Mouse (Mus musculus): ENCODE results near the gene Prr19. TPM values are rescaled to one million over a fixed set of nuclear protein-coding genes. Genes with fewer than 3 reads are reported as not detected.
A peak's percentile ranks its signal among the peaks of the same experiment; 100 is the strongest.

Gene Prr19
- polyA plus RNA-seq, 1 experiment from 2014 or later: 2.2 TPM

- peak within 1 kb of the TSS; percentile 83 for H3K4me3 ChIP-seq (replicated peaks; ENCODE audit: low read length)
- WGBS: under 1% methylated on average over 50 of the region's 52 CpGs
- peak within 1 kb of the TSS; percentile 74 for H3K4me2 ChIP-seq (ENCODE audit: low read length)
- no peaks in the 10 kb centered on the region for H3K9me3 ChIP-seq (ENCODE audit: control insufficient read depth, low read length)
- H3K36me3 ChIP-seq (ENCODE audit: control insufficient read depth, insufficient read depth): peaks cover 17% of the 10 kb centered on the region
- H3K9ac ChIP-seq (replicated peaks; ENCODE audit: low read depth, low read length): peak within 1 kb of the TSS; percentile 81
- ATAC-seq: peak; percentile 92
- no peaks in the 10 kb centered on the region for H3K27me3 ChIP-seq (replicated peaks; ENCODE audit: control insufficient read depth, insufficient read depth, low read length)
- peak within 1 kb of the TSS; percentile 98 for H3K27ac ChIP-seq (ENCODE audit: low read length)
- peaks cover 24% of the 10 kb centered on the region for H3K4me1 ChIP-seq (replicated peaks; ENCODE audit: control insufficient read depth, insufficient read depth, low read length)
Measured at GRCm38 (mm10) chr7:25297454-25298325, 3.5 kb upstream of the Prr19 start, which contains the start of gene Pafah1b3. Pafah1b3 (minus strand) TSS chr7:25297986.

GRCm38 (mm10) chr7:25303003-25303684 is 1.9 kb downstream of the Prr19 start:
- no peak for ATAC-seq
- Histone ChIP-seq H3K27ac (ENCODE audit: low read length) (no peak overlapping the region), H3K4me3 (replicated peaks; ENCODE audit: low read length) (no peak overlapping the region), H3K27me3 (replicated peaks; ENCODE audit: control insufficient read depth, insufficient read depth, low read length) (no peaks in the 10 kb centered on the region; the same call in 1 of the 2 replicates), H3K9me3 (ENCODE audit: control insufficient read depth, low read length) (no peaks in the 10 kb centered on the region), H3K4me1 (replicated peaks; ENCODE audit: control insufficient read depth, insufficient read depth, low read length) (peaks cover 13% of the 10 kb centered on the region), H3K4me2 (ENCODE audit: low read length) (no peak overlapping the region), H3K9ac (replicated peaks; ENCODE audit: low read depth, low read length) (no peak overlapping the region), H3K36me3 (ENCODE audit: control insufficient read depth, insufficient read depth) (no peaks in the 10 kb centered on the region)
- whole genome bisulfite sequencing: 79% methylated on average over 9 of the region's 9 CpGs

- H3K4me1 ChIP-seq (replicated peaks; ENCODE audit: control insufficient read depth, insufficient read depth, low read length): peaks cover 11% of the 10 kb centered on the region
- no peak overlapping the region for H3K4me3 ChIP-seq (replicated peaks; ENCODE audit: low read length)
- H3K27ac ChIP-seq (ENCODE audit: low read length): no peak overlapping the region
- no peak overlapping the region for H3K9ac ChIP-seq (replicated peaks; ENCODE audit: low read depth, low read length)
- no peaks in the 10 kb centered on the region for H3K9me3 ChIP-seq (ENCODE audit: control insufficient read depth, low read length)
- H3K27me3 ChIP-seq (replicated peaks; ENCODE audit: control insufficient read depth, insufficient read depth, low read length): no peaks in the 10 kb centered on the region; the same call in 1 of the 2 replicates
- no peak overlapping the region for H3K4me2 ChIP-seq (ENCODE audit: low read length)
- ATAC-seq: no peak
- H3K36me3 ChIP-seq (ENCODE audit: control insufficient read depth, insufficient read depth): no peaks in the 10 kb centered on the region
- WGBS: 92% methylated on average over 3 of the region's 3 CpGs
Measured at GRCm38 (mm10) chr7:25303685-25304006, 2.4 kb downstream of the Prr19 start.

- Histone ChIP-seq H3K4me2 (ENCODE audit: low read length) (peak overlapping the region; percentile 78), H3K9ac (replicated peaks; ENCODE audit: low read depth, low read length) (peak overlapping the region; percentile 68), H3K27me3 (replicated peaks; ENCODE audit: control insufficient read depth, insufficient read depth, low read length) (no peaks in the 10 kb centered on the region; the same call in 1 of the 2 replicates), H3K9me3 (ENCODE audit: control insufficient read depth, low read length) (no peaks in the 10 kb centered on the region), H3K27ac (ENCODE audit: low read length) (no peak overlapping the region), H3K4me1 (replicated peaks; ENCODE audit: control insufficient read depth, insufficient read depth, low read length) (peaks cover 11% of the 10 kb centered on the region), H3K36me3 (ENCODE audit: control insufficient read depth, insufficient read depth) (no peaks in the 10 kb centered on the region), H3K4me3 (replicated peaks; ENCODE audit: low read length) (peak overlapping the region; percentile 60)
- WGBS: 0% methylated on average over 2 of the region's 2 CpGs
- ATAC-seq: 0 out of 2 replicates have a peak, but pooled peaks have one; percentile 4
Measured at GRCm38 (mm10) chr7:25305481-25305880, 4.3 kb downstream of the Prr19 start.

GRCm38 (mm10) chr7:25305956-25306613 is 4.9 kb downstream of the Prr19 start, which contains the start of gene Tmem145:
Tmem145 (plus strand) TSS chr7:25306106.
- no peaks in the 10 kb centered on the region for H3K9me3 ChIP-seq (ENCODE audit: control insufficient read depth, low read length)
- peak; percentile 73 for ATAC-seq

GRCm38 (mm10) chr7:25306614-25306996 is 5.4 kb downstream of the Prr19 start:
- H3K36me3 ChIP-seq (ENCODE audit: control insufficient read depth, insufficient read depth): no peaks in the 10 kb centered on the region
- peak overlapping the region; percentile 56 for H3K27ac ChIP-seq (ENCODE audit: low read length)
- peak overlapping the region; percentile 78 for H3K4me2 ChIP-seq (ENCODE audit: low read length)
- 38% methylated on average over 2 of the region's 2 CpGs for WGBS
- no peaks in the 10 kb centered on the region for H3K9me3 ChIP-seq (ENCODE audit: control insufficient read depth, low read length)
- peak overlapping the region; percentile 60 for H3K4me3 ChIP-seq (replicated peaks; ENCODE audit: low read length)
- H3K9ac ChIP-seq (replicated peaks; ENCODE audit: low read depth, low read length): peak overlapping the region; percentile 68
- peaks cover 11% of the 10 kb centered on the region for H3K4me1 ChIP-seq (replicated peaks; ENCODE audit: control insufficient read depth, insufficient read depth, low read length)
- peaks cover 6% of the 10 kb centered on the region for H3K27me3 ChIP-seq (replicated peaks; ENCODE audit: control insufficient read depth, insufficient read depth, low read length)
- peak; percentile 38; the same call in 1 of the 2 replicates for ATAC-seq

More at GRCm38 (mm10) chr7:25305956-25306613, 4.9 kb downstream of the Prr19 start, which contains the start of gene Tmem145:
- peak within 1 kb of the TSS; percentile 68 for H3K9ac ChIP-seq (replicated peaks; ENCODE audit: low read depth, low read length)
- peak within 1 kb of the TSS; percentile 56 for H3K27ac ChIP-seq (ENCODE audit: low read length)
- peaks cover 11% of the 10 kb centered on the region for H3K4me1 ChIP-seq (replicated peaks; ENCODE audit: control insufficient read depth, insufficient read depth, low read length)
- peak within 1 kb of the TSS; percentile 60 for H3K4me3 ChIP-seq (replicated peaks; ENCODE audit: low read length)
- H3K36me3 ChIP-seq (ENCODE audit: control insufficient read depth, insufficient read depth): no peaks in the 10 kb centered on the region
- WGBS: 0% methylated on average over 47 of the region's 47 CpGs
- H3K27me3 ChIP-seq (replicated peaks; ENCODE audit: control insufficient read depth, insufficient read depth, low read length): peaks cover 1% of the 10 kb centered on the region
- peak within 1 kb of the TSS; percentile 78 for H3K4me2 ChIP-seq (ENCODE audit: low read length)

GRCm38 (mm10) chr7:25308702-25309318 is 7.6 kb downstream of the Prr19 start:
- Histone ChIP-seq H3K4me3 (replicated peaks; ENCODE audit: low read length) (no peak overlapping the region), H3K27ac (ENCODE audit: low read length) (no peak overlapping the region), H3K9ac (replicated peaks; ENCODE audit: low read depth, low read length) (no peak overlapping the region), H3K27me3 (replicated peaks; ENCODE audit: control insufficient read depth, insufficient read depth, low read length) (peaks cover 28% of the 10 kb centered on the region), H3K4me2 (ENCODE audit: low read length) (no peak overlapping the region), H3K9me3 (ENCODE audit: control insufficient read depth, low read length) (no peaks in the 10 kb centered on the region), H3K36me3 (ENCODE audit: control insufficient read depth, insufficient read depth) (no peaks in the 10 kb centered on the region), H3K4me1 (replicated peaks; ENCODE audit: control insufficient read depth, insufficient read depth, low read length) (peaks cover 11% of the 10 kb centered on the region)
- no peak for ATAC-seq
- WGBS: 64% methylated on average over 17 of the region's 17 CpGs

- no peaks in the 10 kb centered on the region for H3K36me3 ChIP-seq (ENCODE audit: control insufficient read depth, insufficient read depth)
- no peak overlapping the region for H3K9ac ChIP-seq (replicated peaks; ENCODE audit: low read depth, low read length)
- no peak overlapping the region for H3K4me2 ChIP-seq (ENCODE audit: low read length)
- H3K9me3 ChIP-seq (ENCODE audit: control insufficient read depth, low read length): no peaks in the 10 kb centered on the region
- no peak for ATAC-seq
- WGBS: 86% methylated on average over 9 of the region's 9 CpGs
- H3K27me3 ChIP-seq (replicated peaks; ENCODE audit: control insufficient read depth, insufficient read depth, low read length): peaks cover 34% of the 10 kb centered on the region
- no peak overlapping the region for H3K4me3 ChIP-seq (replicated peaks; ENCODE audit: low read length)
- H3K4me1 ChIP-seq (replicated peaks; ENCODE audit: control insufficient read depth, insufficient read depth, low read length): peaks cover 11% of the 10 kb centered on the region
- H3K27ac ChIP-seq (ENCODE audit: low read length): no peak overlapping the region
Measured at GRCm38 (mm10) chr7:25309425-25309824, 8.2 kb downstream of the Prr19 start.

All from forebrain, embryonic 16.5 days (tissue).